Mouse (Mus musculus): ENCODE data around the gene Nfic.

DNA sequence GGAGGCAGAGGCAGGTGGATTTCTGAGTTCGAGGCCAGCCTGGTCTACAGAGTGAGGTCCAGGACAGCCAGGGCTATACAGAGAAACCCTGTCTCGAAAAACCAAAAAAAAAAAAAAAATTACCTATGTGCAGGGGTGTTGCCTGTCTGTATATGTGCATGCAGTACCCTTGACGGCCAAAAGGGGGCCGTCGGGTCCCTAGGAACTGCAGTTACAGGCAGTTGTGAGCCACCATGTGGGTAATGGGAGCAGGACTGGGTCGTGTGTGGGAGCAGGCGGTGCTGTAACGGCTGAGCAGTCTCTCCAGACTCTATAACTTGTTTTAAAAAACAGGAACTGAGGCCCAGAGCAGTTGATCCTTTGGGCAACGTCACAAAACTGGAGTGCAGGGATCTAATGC lies 28.5 kb upstream of the Nfic start:
- TF ChIP-seq CTCF (IDR thresholded peaks at IDR 0.05; ENCODE audit: extremely low read depth, insufficient read length, insufficient replicate concordance, low read depth, low read length) = peak; percentile 48; the same call in 1 of the 2 replicates
- TF ChIP-seq POLR2A (IDR thresholded peaks at IDR 0.05; ENCODE audit: low read depth, low read length) = no peak
